Mouse (Mus musculus) midbrain, embryonic 11.5 days (tissue): ENCODE measurements around the gene Rps19. TPM values are rescaled to one million over a fixed set of nuclear protein-coding genes. Genes with fewer than 3 reads are reported as not detected.
A peak's percentile ranks its signal among the peaks of the same experiment; 100 is the strongest.
"Not testable (repeated sequence)": the region's sequence is repeated elsewhere in the genome, so short reads cannot be mapped to it uniquely, and the experiment has no call there.

Source experiments
- ATAC-seq: fragments of 200-750 bp; cut with Nextera tagmentation; 2 replicates; pipeline ENCODE4 v1.8.0; 2017; ENCODE audit warnings: moderate TSS enrichment, moderate library complexity; ENCODE audit not compliant: low FRiP score
- DNase-seq: peaks from one replicate; pipeline ENCODE4 v3.0.0; 2015; ENCODE audit warnings: low spot score; ENCODE audit errors: missing footprints
- H3K27ac ChIP-seq: fragments of 300-500 bp; sonication (generic); 2 replicates; pipeline ENCODE4 v1.5.1; 2014; ENCODE audit warnings: low read depth, low read length
- H3K27me3 ChIP-seq: fragments of 300-500 bp; sonication (generic); 2 replicates; pipeline ENCODE4 v1.6.1; 2014; ENCODE audit warnings: mild to moderate bottlenecking, low read length, moderate library complexity, mixed read lengths; ENCODE audit not compliant: control insufficient read depth, insufficient read depth
- H3K36me3 ChIP-seq: fragments of 300-500 bp; sonication (generic); 2 replicates; pipeline ENCODE4 v1.6.1; 2014; ENCODE audit warnings: mild to moderate bottlenecking, low read length, moderate library complexity, mixed read lengths; ENCODE audit not compliant: control insufficient read depth, insufficient read depth
- H3K4me1 ChIP-seq: fragments of 300-500 bp; sonication (generic); 2 replicates; pipeline ENCODE4 v1.6.1; 2014; ENCODE audit warnings: low read length; ENCODE audit not compliant: control insufficient read depth, insufficient read depth
- H3K4me2 ChIP-seq: fragments of 300-500 bp; sonication (generic); 2 replicates; pipeline ENCODE4 v1.6.1; 2014; ENCODE audit warnings: mild to moderate bottlenecking, moderate library complexity
- H3K4me3 ChIP-seq: fragments of 300-500 bp; sonication (generic); 2 replicates; pipeline ENCODE4 v1.5.1; 2014; ENCODE audit warnings: low read depth, low read length
- H3K9ac ChIP-seq: fragments of 300-500 bp; sonication (generic); 2 replicates; pipeline ENCODE4 v1.6.1; 2014; ENCODE audit warnings: low read length
- H3K9me3 ChIP-seq: fragments of 300-500 bp; sonication (generic); 2 replicates; pipeline ENCODE4 v1.6.1; 2016; ENCODE audit warnings: low read length; ENCODE audit not compliant: control insufficient read depth
- WGBS: fragments of 180-500 bp; shearing (Covaris S2); extraction: QIAGEN DNeasy Blood & Tissue Kit; methylation state at CpG from one replicate; pipeline ENCODE4 v1.1.7; 2014; 5-methylcytosine and 5-hydroxymethylcytosine counted together
- polyA plus RNA-seq: library from polyadenylated mRNA; unstranded; fragments of >200 nt; fragmentation: Nextera tagmentation; extraction: Ambion mirVana; gene quantifications from 2 replicates; pipeline ENCODE4 v1.2.1, GENCODE M21; 2014

The Rps19 gene
- polyA plus RNA-seq, 1 experiment from 2014 or later, result 1,929 TPM

GRCm38 (mm10) chr7:24885468-24886307 lies 1.5 kb downstream of the Rps19 start:
- Histone ChIP-seq H3K4me3 (peak overlapping the region; percentile 100), H3K27me3 (no peaks in the 10 kb centered on the region), H3K27ac (0 out of 2 replicates have a peak overlapping the region, but pooled peaks have one; percentile 14), H3K36me3 (peaks cover 20% of the 10 kb centered on the region), H3K4me2 (peak overlapping the region; percentile 80), H3K4me1 (peaks cover 21% of the 10 kb centered on the region), H3K9me3 (no peaks in the 10 kb centered on the region), H3K9ac (peak overlapping the region; percentile 100)
- 42% methylated on average over 12 of the region's 12 CpGs for WGBS
- ATAC-seq (no peak), DNase-seq (peak; percentile 61)

- peak; percentile 62 for DNase-seq
- Histone ChIP-seq H3K36me3 (peaks cover 23% of the 10 kb centered on the region), H3K4me2 (peak overlapping the region; percentile 80), H3K27ac (no peak overlapping the region), H3K9ac (peak overlapping the region; percentile 100), H3K27me3 (no peaks in the 10 kb centered on the region), H3K4me1 (peaks cover 21% of the 10 kb centered on the region), H3K4me3 (peak overlapping the region; percentile 100), H3K9me3 (no peaks in the 10 kb centered on the region)
- 68% methylated on average over 4 of the region's 4 CpGs for WGBS
- no peak for ATAC-seq
Measured at GRCm38 (mm10) chr7:24886308-24886633, 2.1 kb downstream of the Rps19 start.

GRCm38 (mm10) chr7:24887096-24887495 lies 2.9 kb downstream of the Rps19 start:
- Histone ChIP-seq H3K9me3 (no peaks in the 10 kb centered on the region), H3K27ac (no peak overlapping the region), H3K36me3 (peaks cover 23% of the 10 kb centered on the region), H3K9ac (peak overlapping the region; percentile 10; the same call in 1 of the 2 replicates), H3K4me2 (no peak overlapping the region; the same call in 1 of the 2 replicates), H3K4me3 (no peak overlapping the region), H3K4me1 (peaks cover 21% of the 10 kb centered on the region), H3K27me3 (no peaks in the 10 kb centered on the region)
- ATAC-seq (no peak), DNase-seq (peak; percentile 81)
- 78% methylated on average over 4 of the region's 4 CpGs for WGBS

GRCm38 (mm10) chr7:24889431-24890220 lies 5.5 kb downstream of the Rps19 start:
- WGBS, result 85% methylated on average over 6 of the region's 6 CpGs
- peaks cover 23% of the 10 kb centered on the region for H3K36me3 ChIP-seq

GRCm38 (mm10) chr7:24890281-24891216 lies 6.4 kb downstream of the Rps19 start:
- Histone ChIP-seq H3K27me3 (no peaks in the 10 kb centered on the region), H3K36me3 (peaks cover 23% of the 10 kb centered on the region), H3K9me3 (no peaks in the 10 kb centered on the region), H3K4me1 (peaks cover 16% of the 10 kb centered on the region), H3K4me2 (no peak overlapping the region), H3K4me3 (no peak overlapping the region), H3K27ac (no peak overlapping the region; the same call in 1 of the 2 replicates), H3K9ac (no peak overlapping the region)
- DNase-seq (peak; percentile 97), ATAC-seq (peak; percentile 60)
- 32% methylated on average over 10 of the region's 10 CpGs for WGBS

More at GRCm38 (mm10) chr7:24889431-24890220, 5.5 kb downstream of the Rps19 start:
- H3K9ac ChIP-seq, result no peak overlapping the region
- no peaks in the 10 kb centered on the region for H3K9me3 ChIP-seq
- H3K27me3 ChIP-seq, result no peaks in the 10 kb centered on the region
- peak; percentile 17; the same call in 1 of the 2 replicates for ATAC-seq
- no peak overlapping the region; the same call in 1 of the 2 replicates for H3K27ac ChIP-seq
- no peak overlapping the region for H3K4me3 ChIP-seq
- H3K4me2 ChIP-seq, result no peak overlapping the region
- peak; percentile 82 for DNase-seq
- H3K4me1 ChIP-seq, result peaks cover 21% of the 10 kb centered on the region

GRCm38 (mm10) chr7:24891241-24892124 lies 7.3 kb downstream of the Rps19 start:
- WGBS, result 78% methylated on average over 3 of the region's 3 CpGs
- peak; percentile 88 for DNase-seq
- Histone ChIP-seq H3K27me3 (no peaks in the 10 kb centered on the region), H3K36me3 (peaks cover 21% of the 10 kb centered on the region), H3K4me1 (peaks cover 7% of the 10 kb centered on the region), H3K9me3 (no peaks in the 10 kb centered on the region), H3K9ac (peak overlapping the region; percentile 12; the same call in 1 of the 2 replicates), H3K4me2 (no peak overlapping the region), H3K27ac (no peak overlapping the region), H3K4me3 (no peak overlapping the region)
- ATAC-seq, result no peak

DNA sequence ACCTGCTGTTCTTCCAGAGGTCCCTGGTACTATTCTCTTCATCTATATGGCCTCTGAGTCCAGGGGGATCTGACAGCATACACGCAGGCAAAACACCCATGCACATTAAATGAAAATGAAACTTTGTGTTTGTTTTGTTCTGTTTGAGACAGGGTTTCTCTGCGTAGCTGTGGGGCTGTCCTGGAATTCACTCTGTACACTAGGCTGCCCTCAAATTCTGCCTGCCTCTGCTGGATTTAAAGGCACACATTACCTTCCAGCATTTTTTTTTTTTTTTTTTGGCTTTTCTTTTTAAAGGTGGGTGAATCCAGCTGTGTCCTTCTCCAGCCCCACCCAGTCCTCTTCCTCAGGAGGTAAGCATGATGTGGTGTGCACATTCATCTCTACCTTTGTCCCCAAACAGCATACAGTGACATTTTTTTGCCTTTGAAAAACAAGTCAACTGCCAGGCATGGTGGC lies 8.0 kb downstream of the Rps19 start:
- Histone ChIP-seq H3K4me1 (peaks cover 3% of the 10 kb centered on the region), H3K27ac (no peak overlapping the region), H3K27me3 (no peaks in the 10 kb centered on the region), H3K9me3 (no peaks in the 10 kb centered on the region), H3K36me3 (peaks cover 19% of the 10 kb centered on the region), H3K4me2 (no peak overlapping the region), H3K9ac (no peak overlapping the region), H3K4me3 (no peak overlapping the region)
- DNase-seq (no peak), ATAC-seq (no peak)
- 67% methylated on average over 2 of the region's 2 CpGs for WGBS

- ATAC-seq, H3K36me3 ChIP-seq, H3K27me3 ChIP-seq, H3K4me3 ChIP-seq, DNase-seq, H3K27ac ChIP-seq, H3K9me3 ChIP-seq, H3K9ac ChIP-seq, H3K4me1 ChIP-seq, H3K4me2 ChIP-seq: not testable (repeated sequence)
- WGBS, result 97% methylated on average over 2 of the region's 2 CpGs
Measured at GRCm38 (mm10) chr7:24895749-24896148, 11.6 kb downstream of the Rps19 start.
